Mouse (Mus musculus): ENCODE results near the gene Gm8797. TPM values are rescaled to one million over a fixed set of nuclear protein-coding genes. Genes with fewer than 3 reads are reported as not detected.
"Not testable (repeated sequence)": the region's sequence is repeated elsewhere in the genome, so short reads cannot be mapped to it uniquely, and the experiment has no call there.

Gene Gm8797
- 7.1 and 7.4 TPM in 2 replicates for polyA plus RNA-seq (2015; fragmentation: Nextera tagmentation; extraction: Ambion mirVana)

DNA sequence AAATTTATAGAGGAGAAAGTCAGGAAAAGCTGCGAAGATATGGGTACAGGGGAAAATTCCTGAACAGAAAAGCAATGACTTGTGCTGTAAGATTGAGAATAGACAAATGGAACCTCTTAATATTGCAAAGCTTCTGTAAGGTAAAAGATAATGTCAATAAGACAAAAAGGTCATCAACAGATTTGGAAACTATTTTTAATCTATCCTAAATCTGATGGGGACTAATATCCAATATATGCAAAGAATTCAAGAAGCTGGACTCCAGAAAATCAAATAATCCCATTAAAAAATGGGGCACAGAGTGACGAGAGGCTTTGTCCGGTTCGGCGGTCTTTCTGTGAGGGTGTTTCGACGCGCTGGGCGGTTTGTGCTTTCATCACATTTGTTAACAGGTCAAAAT is at the start of gene Gm8797:
Gm8797 (plus strand) TSS at position 301 of the 400 bp plus-strand sequence.
- not testable (repeated sequence) for DNase-seq; H3K9ac ChIP-seq (replicated peaks); H3K4me1 ChIP-seq (ENCODE audit: insufficient read depth); H3K36me3 ChIP-seq (replicated peaks; ENCODE audit: insufficient read depth, low read length); H3K27ac ChIP-seq (ENCODE audit: low read depth); H3K27me3 ChIP-seq (ENCODE audit: insufficient read depth, low read length); H3K4me3 ChIP-seq (ENCODE audit: low read depth, low read length); H3K9me3 ChIP-seq (ENCODE audit: low read length); ATAC-seq; H3K4me2 ChIP-seq (ENCODE audit: low read depth, low read length)
- 88% methylated on average over 9 of the region's 9 CpGs for WGBS (ENCODE audit: insufficient replicate concordance)

DNA sequence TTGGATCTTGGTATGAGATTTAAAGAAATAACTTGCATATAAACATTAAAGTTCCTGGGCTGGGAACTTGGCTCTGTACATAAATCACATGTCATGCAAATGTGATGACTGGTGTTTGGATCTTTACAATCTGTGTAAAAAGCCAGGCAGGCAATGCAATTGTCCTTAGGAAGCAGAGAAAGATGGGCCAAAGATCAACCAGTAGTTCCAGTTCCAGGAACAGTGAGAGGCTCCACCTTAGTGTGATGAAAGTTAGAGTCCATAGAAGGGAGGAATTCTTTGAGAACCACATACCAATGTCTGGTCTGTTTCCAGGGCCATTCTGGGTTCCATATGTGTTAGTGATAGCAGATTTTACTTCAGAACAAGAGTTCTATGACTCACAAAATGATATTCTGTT is 36.1 kb upstream of the Gm8797 start:
- DNase-seq, result no peak
- no peak overlapping the region for H3K4me3 ChIP-seq (ENCODE audit: low read depth, low read length)
- H3K9ac ChIP-seq (replicated peaks), result no peak overlapping the region
- H3K4me1 ChIP-seq (ENCODE audit: insufficient read depth), result no peaks in the 10 kb centered on the region
- no peaks in the 10 kb centered on the region for H3K9me3 ChIP-seq (ENCODE audit: low read length)
- ATAC-seq, result no peak
- no peak overlapping the region for H3K4me2 ChIP-seq (ENCODE audit: low read depth, low read length)
- TF ChIP-seq EP300 (IDR thresholded peaks at IDR 0.05; ENCODE audit: low read depth), result no peak
- no peak for TF ChIP-seq CTCF (IDR thresholded peaks at IDR 0.05; ENCODE audit: low read depth)
- H3K27me3 ChIP-seq (ENCODE audit: insufficient read depth, low read length), result no peaks in the 10 kb centered on the region
- H3K27ac ChIP-seq (ENCODE audit: low read depth), result no peak overlapping the region
- H3K36me3 ChIP-seq (replicated peaks; ENCODE audit: insufficient read depth, low read length), result no peaks in the 10 kb centered on the region

DNA sequence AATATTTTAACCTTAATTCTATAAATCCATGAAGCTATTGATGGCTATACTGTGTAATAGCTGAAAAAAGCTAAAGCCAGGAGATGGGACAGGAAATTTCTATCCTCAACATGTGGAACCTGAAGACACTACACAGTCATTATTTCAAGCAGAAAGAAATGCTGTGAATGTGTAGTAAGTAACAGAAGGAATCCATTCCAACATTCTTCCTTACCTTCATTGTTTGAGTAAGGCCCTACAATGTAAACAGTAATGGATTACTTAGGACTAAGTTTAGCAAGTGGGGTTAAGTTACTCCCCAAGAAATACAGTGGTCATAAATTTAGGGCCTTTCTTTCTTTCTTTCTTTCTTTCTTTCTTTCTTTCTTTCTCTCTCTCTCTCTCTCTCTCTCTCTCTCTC is 17.7 kb upstream of the Gm8797 start:
- no peak for DNase-seq
- Histone ChIP-seq H3K36me3 (replicated peaks; ENCODE audit: insufficient read depth, low read length) (no peaks in the 10 kb centered on the region), H3K4me3 (ENCODE audit: low read depth, low read length) (no peak overlapping the region), H3K27ac (ENCODE audit: low read depth) (no peak overlapping the region), H3K4me1 (ENCODE audit: insufficient read depth) (no peaks in the 10 kb centered on the region), H3K9me3 (ENCODE audit: low read length) (no peaks in the 10 kb centered on the region), H3K27me3 (ENCODE audit: insufficient read depth, low read length) (no peaks in the 10 kb centered on the region), H3K4me2 (ENCODE audit: low read depth, low read length) (no peak overlapping the region), H3K9ac (replicated peaks) (no peak overlapping the region)
- no peak for ATAC-seq
- TF ChIP-seq CTCF (IDR thresholded peaks at IDR 0.05; ENCODE audit: low read depth), result no peak
- TF ChIP-seq EP300 (IDR thresholded peaks at IDR 0.05; ENCODE audit: low read depth), result no peak

DNA sequence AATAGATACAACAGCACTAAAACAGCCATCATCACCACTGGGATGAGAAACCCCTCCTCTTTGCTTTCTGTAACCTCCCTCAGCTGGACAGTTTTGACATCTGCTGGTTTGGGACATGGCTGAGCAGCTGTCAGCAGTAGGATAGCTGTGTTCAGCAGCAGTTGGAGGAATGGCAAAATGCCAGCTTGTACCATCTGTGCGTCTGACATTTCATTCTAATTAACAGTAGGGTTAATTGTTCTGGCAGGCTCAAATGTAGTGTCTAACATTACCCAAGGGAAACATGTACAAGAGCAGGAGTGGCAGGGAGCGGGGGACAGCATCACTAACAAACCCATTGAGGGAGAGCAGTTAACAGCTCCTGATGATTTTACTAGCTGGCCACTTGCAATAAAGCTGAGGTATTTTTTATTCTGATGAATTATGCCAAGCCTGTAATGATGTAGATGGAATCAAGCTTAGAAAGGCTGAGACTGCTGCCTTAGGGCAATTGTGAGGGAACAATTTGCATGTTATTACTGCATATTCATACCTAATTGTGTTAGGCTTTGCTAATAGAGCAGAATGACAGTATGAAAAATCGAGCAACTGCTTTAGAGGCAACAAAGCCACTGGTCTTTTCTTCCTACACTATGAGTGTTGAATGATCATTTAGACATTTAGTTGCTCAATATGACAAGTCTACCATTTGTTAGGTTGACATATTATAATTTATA is 4.3 kb downstream of the Gm8797 start:
- Histone ChIP-seq H3K27ac (ENCODE audit: low read depth) (no peak overlapping the region), H3K27me3 (ENCODE audit: insufficient read depth, low read length) (no peaks in the 10 kb centered on the region), H3K9me3 (ENCODE audit: low read length) (no peaks in the 10 kb centered on the region), H3K36me3 (replicated peaks; ENCODE audit: insufficient read depth, low read length) (no peaks in the 10 kb centered on the region), H3K9ac (replicated peaks) (no peak overlapping the region), H3K4me1 (ENCODE audit: insufficient read depth) (no peaks in the 10 kb centered on the region), H3K4me2 (ENCODE audit: low read depth, low read length) (no peak overlapping the region), H3K4me3 (ENCODE audit: low read depth, low read length) (no peak overlapping the region)
- 73% methylated on average over 3 of the region's 3 CpGs for WGBS (ENCODE audit: insufficient replicate concordance)
- ATAC-seq (no peak), DNase-seq (no peak)
- TF ChIP-seq CTCF (IDR thresholded peaks at IDR 0.05; ENCODE audit: low read depth) (no peak), EP300 (IDR thresholded peaks at IDR 0.05; ENCODE audit: low read depth) (no peak)

DNA sequence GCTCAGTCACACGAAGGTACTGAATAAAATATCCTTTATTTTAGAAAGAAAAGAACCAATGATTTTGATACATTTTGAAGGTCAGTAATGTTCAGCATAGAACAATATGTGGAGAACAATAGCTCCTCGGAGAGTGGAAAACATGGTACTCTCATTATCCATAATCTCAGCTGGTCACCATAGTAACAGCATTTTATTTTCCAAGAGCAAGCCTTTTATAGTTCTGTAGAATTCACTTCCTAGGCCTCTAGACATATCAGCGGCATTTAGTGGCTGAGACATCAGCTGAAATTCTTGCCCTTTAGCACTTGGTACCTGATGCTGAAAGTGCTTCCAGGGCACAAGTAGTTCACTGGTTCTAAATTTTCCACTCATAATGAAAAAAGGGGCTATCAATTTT is 15.7 kb downstream of the Gm8797 start:
- ATAC-seq (no peak), DNase-seq (no peak)
- H3K27ac ChIP-seq (ENCODE audit: low read depth), result no peak overlapping the region
- H3K9me3 ChIP-seq (ENCODE audit: low read length), result no peaks in the 10 kb centered on the region
- H3K27me3 ChIP-seq (ENCODE audit: insufficient read depth, low read length), result no peaks in the 10 kb centered on the region
- 72% methylated on average over 3 of the region's 3 CpGs for WGBS (ENCODE audit: insufficient replicate concordance)
- no peaks in the 10 kb centered on the region for H3K4me1 ChIP-seq (ENCODE audit: insufficient read depth)
- H3K36me3 ChIP-seq (replicated peaks; ENCODE audit: insufficient read depth, low read length), result no peaks in the 10 kb centered on the region
- H3K4me2 ChIP-seq (ENCODE audit: low read depth, low read length), result no peak overlapping the region
- no peak overlapping the region for H3K4me3 ChIP-seq (ENCODE audit: low read depth, low read length)
- TF ChIP-seq EP300 (IDR thresholded peaks at IDR 0.05; ENCODE audit: low read depth) (no peak), CTCF (IDR thresholded peaks at IDR 0.05; ENCODE audit: low read depth) (no peak)
- H3K9ac ChIP-seq (replicated peaks), result no peak overlapping the region

DNA sequence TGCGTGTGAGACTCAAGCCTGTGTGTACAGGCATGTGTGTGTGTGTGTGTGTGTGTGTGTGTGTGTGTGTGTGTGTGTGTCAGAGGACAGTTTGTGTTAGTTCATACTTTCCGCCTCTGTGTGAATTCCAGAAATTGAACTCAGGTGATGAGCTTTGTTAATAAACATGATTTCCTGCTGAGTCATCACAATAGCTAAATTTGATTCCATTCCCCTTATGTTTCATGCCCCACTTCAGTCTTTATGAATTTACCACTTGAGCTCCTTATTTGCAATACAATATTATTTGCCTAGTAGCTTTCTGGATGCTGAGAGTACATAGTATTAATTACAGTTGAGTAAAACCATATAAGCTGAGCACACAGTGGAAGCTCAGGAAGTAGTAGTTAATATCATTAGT is 26.3 kb downstream of the Gm8797 start:
- H3K27me3 ChIP-seq (ENCODE audit: insufficient read depth, low read length), result no peaks in the 10 kb centered on the region
- ATAC-seq, result no peak
- H3K4me1 ChIP-seq (ENCODE audit: insufficient read depth), result no peaks in the 10 kb centered on the region
- H3K4me2 ChIP-seq (ENCODE audit: low read depth, low read length), result no peak overlapping the region
- WGBS (ENCODE audit: insufficient replicate concordance), result 81% methylated on average over 2 of the region's 2 CpGs
- no peak overlapping the region for H3K9ac ChIP-seq (replicated peaks)
- H3K36me3 ChIP-seq (replicated peaks; ENCODE audit: insufficient read depth, low read length), result no peaks in the 10 kb centered on the region
- TF ChIP-seq EP300 (IDR thresholded peaks at IDR 0.05; ENCODE audit: low read depth) (no peak), CTCF (IDR thresholded peaks at IDR 0.05; ENCODE audit: low read depth) (no peak)
- no peaks in the 10 kb centered on the region for H3K9me3 ChIP-seq (ENCODE audit: low read length)
- DNase-seq, result no peak
- H3K27ac ChIP-seq (ENCODE audit: low read depth), result no peak overlapping the region
- H3K4me3 ChIP-seq (ENCODE audit: low read depth, low read length), result no peak overlapping the region
